Mouse (Mus musculus): ENCODE data around the gene Srm. TPM values are rescaled to one million over a fixed set of nuclear protein-coding genes. Genes with fewer than 3 reads are reported as not detected.
A peak's percentile ranks its signal among the peaks of the same experiment; 100 is the strongest.

Srm gene
- polyA plus RNA-seq, 1 experiment from 2014 or later = 71.2 TPM

DNA sequence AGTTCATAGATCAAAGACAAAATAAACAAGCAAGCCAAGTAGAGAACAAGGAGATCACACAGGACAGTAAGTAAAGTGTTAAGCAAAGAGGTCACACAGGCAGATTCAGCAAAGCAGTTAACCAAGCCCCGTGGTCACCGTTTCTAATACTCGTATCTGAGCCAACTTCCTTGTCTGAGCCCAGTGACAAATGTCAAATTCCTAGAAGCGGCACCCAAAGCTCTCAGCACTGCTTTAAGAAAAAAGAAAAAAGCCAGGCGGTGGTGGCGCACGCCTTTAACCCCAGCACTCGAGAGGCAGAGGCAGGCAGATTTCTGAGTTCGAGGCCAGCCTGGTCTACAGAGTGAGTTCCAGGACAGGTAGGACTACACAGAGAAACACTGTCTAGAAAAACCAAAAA lies 4.7 kb upstream of the Srm start:
- WGBS (ENCODE audit: insufficient replicate concordance) = 25% methylated on average over 9 of the region's 9 CpGs
- no peak for ATAC-seq
- DNase-seq = no peak
- Histone ChIP-seq H3K4me3 (ENCODE audit: low read depth, low read length) (no peak overlapping the region), H3K27ac (ENCODE audit: low read depth) (no peak overlapping the region), H3K4me1 (ENCODE audit: insufficient read depth) (peaks cover 10% of the 10 kb centered on the region; the same call in 1 of the 2 replicates), H3K9me3 (ENCODE audit: low read length) (no peaks in the 10 kb centered on the region), H3K9ac (replicated peaks) (no peak overlapping the region), H3K36me3 (replicated peaks; ENCODE audit: insufficient read depth, low read length) (peaks cover 4% of the 10 kb centered on the region; the same call in 1 of the 2 replicates), H3K4me2 (ENCODE audit: low read depth, low read length) (no peak overlapping the region), H3K27me3 (ENCODE audit: insufficient read depth, low read length) (no peaks in the 10 kb centered on the region)
- TF ChIP-seq CTCF (IDR thresholded peaks at IDR 0.05; ENCODE audit: low read depth) (no peak), EP300 (IDR thresholded peaks at IDR 0.05; ENCODE audit: low read depth) (no peak)

DNA sequence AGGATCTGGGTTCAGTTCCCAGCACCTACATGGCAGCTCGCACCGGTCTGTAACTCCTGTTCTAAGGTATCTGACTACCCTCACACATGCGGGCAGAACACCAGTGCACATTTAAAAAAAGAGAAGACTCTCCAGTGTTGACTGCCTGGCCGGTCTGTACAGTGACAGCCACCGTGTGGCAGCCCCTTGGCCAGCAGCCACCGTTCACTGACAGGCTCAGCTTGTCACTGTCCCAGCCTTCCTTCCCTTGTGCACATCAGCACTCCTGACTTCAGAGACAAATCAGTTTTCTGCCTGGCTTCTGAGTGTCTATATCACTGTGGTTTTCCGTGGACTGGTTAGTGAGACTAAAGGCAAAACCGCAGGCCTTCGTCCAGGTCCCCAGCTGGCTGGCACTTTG lies 2.5 kb upstream of the Srm start:
- Histone ChIP-seq H3K9ac (replicated peaks) (no peak overlapping the region), H3K4me1 (ENCODE audit: insufficient read depth) (peaks cover 14% of the 10 kb centered on the region), H3K27ac (ENCODE audit: low read depth) (no peak overlapping the region), H3K9me3 (ENCODE audit: low read length) (no peaks in the 10 kb centered on the region), H3K36me3 (replicated peaks; ENCODE audit: insufficient read depth, low read length) (peaks cover under 1% of the 10 kb centered on the region; the same call in 1 of the 2 replicates), H3K27me3 (ENCODE audit: insufficient read depth, low read length) (no peaks in the 10 kb centered on the region), H3K4me2 (ENCODE audit: low read depth, low read length) (no peak overlapping the region), H3K4me3 (ENCODE audit: low read depth, low read length) (no peak overlapping the region)
- 61% methylated on average over 9 of the region's 9 CpGs for WGBS (ENCODE audit: insufficient replicate concordance)
- ATAC-seq (no peak), DNase-seq (no peak)
- TF ChIP-seq CTCF (IDR thresholded peaks at IDR 0.05; ENCODE audit: low read depth) (no peak), EP300 (IDR thresholded peaks at IDR 0.05; ENCODE audit: low read depth) (no peak)

DNA sequence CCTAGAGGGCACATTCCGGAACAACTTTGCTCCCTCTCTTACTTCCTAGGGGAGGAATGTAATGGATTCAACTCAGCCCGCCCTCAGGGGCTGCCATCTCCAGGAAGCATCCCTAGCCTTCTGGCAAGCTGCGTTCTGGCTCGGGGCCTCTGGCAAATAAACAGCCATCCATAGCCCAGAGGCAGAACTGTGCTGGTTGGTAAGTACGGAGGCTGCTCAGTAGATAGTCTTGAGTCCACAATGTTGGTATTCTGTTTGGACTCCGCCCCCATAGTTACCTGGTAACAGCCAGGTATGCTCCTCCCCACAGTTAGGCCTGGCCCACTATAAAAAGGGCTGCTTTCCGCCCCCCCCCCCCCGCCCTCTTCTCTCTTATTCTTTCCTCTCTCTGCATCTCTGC lies 1.7 kb upstream of the Srm start:
- no peak overlapping the region for H3K27ac ChIP-seq (ENCODE audit: low read depth)
- H3K36me3 ChIP-seq (replicated peaks; ENCODE audit: insufficient read depth, low read length) = peaks cover 6% of the 10 kb centered on the region; the same call in 1 of the 2 replicates
- H3K9ac ChIP-seq (replicated peaks) = no peak overlapping the region
- no peak for TF ChIP-seq CTCF (IDR thresholded peaks at IDR 0.05; ENCODE audit: low read depth)
- TF ChIP-seq EP300 (IDR thresholded peaks at IDR 0.05; ENCODE audit: low read depth) = no peak
- ATAC-seq (no peak), DNase-seq (no peak)
- WGBS (ENCODE audit: insufficient replicate concordance) = 72% methylated on average over 6 of the region's 8 CpGs
- no peak overlapping the region for H3K4me2 ChIP-seq (ENCODE audit: low read depth, low read length)
- no peak overlapping the region for H3K4me3 ChIP-seq (ENCODE audit: low read depth, low read length)
- H3K27me3 ChIP-seq (ENCODE audit: insufficient read depth, low read length) = no peaks in the 10 kb centered on the region
- peaks cover 14% of the 10 kb centered on the region for H3K4me1 ChIP-seq (ENCODE audit: insufficient read depth)
- H3K9me3 ChIP-seq (ENCODE audit: low read length) = no peaks in the 10 kb centered on the region

DNA sequence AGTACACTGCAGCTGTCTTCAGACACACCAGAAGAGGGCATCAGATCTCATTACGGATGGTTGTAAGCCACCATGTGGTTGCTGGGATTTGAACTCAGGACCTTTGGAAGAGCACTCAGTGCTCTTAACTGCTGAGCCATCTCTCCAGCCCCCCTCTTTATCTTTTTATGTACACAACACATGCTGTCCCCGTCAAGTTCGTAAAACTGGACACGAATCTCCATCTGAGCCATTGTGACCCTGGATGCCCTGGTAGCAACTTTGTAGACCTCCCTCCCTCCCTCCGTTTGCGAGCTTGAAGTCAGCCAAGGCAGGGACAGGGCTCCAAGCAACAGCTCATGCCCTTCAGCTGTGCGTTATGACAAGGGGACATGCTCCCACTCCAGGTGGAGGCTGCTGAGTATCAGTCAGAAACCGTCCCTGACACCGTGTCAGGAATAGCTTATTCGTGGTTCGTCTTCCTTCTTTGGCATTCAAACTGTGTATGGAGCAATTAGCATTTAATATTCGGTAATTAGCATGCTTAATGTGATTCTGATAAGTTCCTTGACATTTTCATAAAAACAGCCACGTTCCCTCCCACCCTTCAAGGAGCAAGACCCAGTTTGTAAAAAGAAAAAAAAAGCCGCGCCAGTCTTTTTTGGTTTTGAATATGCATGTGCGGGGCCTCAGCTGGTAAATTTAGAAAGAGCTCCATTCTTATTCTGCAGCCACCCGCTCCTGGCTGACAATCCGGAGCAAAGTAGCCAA lies 707 bp upstream of the Srm start:
- peak overlapping the region; percentile 81 for H3K9ac ChIP-seq (replicated peaks)
- WGBS (ENCODE audit: insufficient replicate concordance) = 5% methylated on average over 18 of the region's 18 CpGs
- H3K4me2 ChIP-seq (ENCODE audit: low read depth, low read length) = peak overlapping the region; percentile 98
- H3K4me3 ChIP-seq (ENCODE audit: low read depth, low read length) = peak overlapping the region; percentile 92
- TF ChIP-seq EP300 (IDR thresholded peaks at IDR 0.05; ENCODE audit: low read depth) = no peak
- TF ChIP-seq CTCF (IDR thresholded peaks at IDR 0.05; ENCODE audit: low read depth) = no peak
- H3K36me3 ChIP-seq (replicated peaks; ENCODE audit: insufficient read depth, low read length) = peaks cover 12% of the 10 kb centered on the region
- DNase-seq (no peak), ATAC-seq (no peak)
- no peaks in the 10 kb centered on the region for H3K9me3 ChIP-seq (ENCODE audit: low read length)
- peaks cover 14% of the 10 kb centered on the region for H3K4me1 ChIP-seq (ENCODE audit: insufficient read depth)
- no peak overlapping the region for H3K27ac ChIP-seq (ENCODE audit: low read depth)
- no peaks in the 10 kb centered on the region for H3K27me3 ChIP-seq (ENCODE audit: insufficient read depth, low read length)

DNA sequence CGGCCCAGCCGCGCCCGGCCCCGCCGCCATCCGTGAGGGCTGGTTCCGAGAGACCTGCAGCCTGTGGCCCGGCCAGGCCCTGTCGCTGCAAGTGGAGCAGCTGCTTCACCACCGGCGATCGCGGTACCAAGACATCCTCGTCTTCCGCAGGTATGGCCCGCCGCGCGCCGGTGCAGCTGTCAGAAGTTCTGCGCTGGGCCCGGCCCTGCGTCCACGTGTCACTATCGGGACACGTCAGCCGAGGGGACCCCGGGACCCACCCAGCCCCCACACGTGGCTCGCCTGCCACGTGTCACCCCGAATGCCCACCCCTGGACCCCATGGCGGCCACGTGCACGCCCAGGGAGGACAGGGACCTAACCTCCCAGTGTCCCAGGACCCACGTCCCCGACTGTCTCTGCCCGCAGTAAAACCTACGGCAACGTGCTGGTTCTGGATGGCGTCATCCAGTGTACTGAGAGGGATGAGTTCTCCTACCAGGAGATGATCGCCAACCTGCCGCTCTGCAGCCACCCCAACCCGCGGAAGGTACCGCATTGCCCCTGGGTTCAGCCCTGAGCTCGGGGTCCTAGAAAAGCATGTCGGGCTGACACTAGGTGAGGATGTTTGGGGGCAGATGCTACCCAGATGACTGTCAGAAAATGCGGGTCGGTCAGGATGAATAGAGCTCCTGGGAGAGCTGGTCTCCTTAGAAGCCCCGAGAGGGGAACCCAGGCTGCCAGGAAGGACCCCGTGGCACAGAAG lies 506 bp downstream of the Srm start:
- peak overlapping the region; percentile 92 for H3K4me3 ChIP-seq (ENCODE audit: low read depth, low read length)
- H3K9me3 ChIP-seq (ENCODE audit: low read length) = no peaks in the 10 kb centered on the region
- H3K27me3 ChIP-seq (ENCODE audit: insufficient read depth, low read length) = no peaks in the 10 kb centered on the region
- ATAC-seq (peak; percentile 48), DNase-seq (no peak)
- WGBS (ENCODE audit: insufficient replicate concordance) = 4% methylated on average over 37 of the region's 53 CpGs
- H3K36me3 ChIP-seq (replicated peaks; ENCODE audit: insufficient read depth, low read length) = peaks cover 23% of the 10 kb centered on the region
- H3K9ac ChIP-seq (replicated peaks) = peak overlapping the region; percentile 81
- H3K27ac ChIP-seq (ENCODE audit: low read depth) = peak overlapping the region; percentile 75
- no peak for TF ChIP-seq EP300 (IDR thresholded peaks at IDR 0.05; ENCODE audit: low read depth)
- TF ChIP-seq CTCF (IDR thresholded peaks at IDR 0.05; ENCODE audit: low read depth) = no peak
- peaks cover 14% of the 10 kb centered on the region for H3K4me1 ChIP-seq (ENCODE audit: insufficient read depth)
- H3K4me2 ChIP-seq (ENCODE audit: low read depth, low read length) = peak overlapping the region; percentile 98

DNA sequence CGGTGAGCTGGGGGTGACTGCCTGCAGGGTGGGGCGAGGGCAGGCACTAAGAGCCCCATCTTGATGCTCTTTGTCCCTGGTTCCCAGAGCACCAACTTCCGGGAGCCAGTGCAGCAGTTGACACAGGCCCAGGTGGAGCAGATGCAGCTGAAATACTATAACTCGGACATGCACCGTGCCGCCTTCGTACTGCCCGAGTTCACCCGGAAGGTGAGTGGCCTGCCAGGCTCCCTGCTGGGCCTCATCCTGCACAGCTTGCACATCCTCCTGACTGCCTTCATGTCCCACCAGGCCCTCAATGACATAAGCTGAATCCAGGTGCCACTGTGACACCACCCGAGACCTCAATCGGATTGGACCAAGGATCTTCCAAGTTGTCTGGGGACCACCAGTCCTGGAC lies 2.7 kb downstream of the Srm start:
- H3K9me3 ChIP-seq (ENCODE audit: low read length) = no peaks in the 10 kb centered on the region
- H3K36me3 ChIP-seq (replicated peaks; ENCODE audit: insufficient read depth, low read length) = peaks cover 29% of the 10 kb centered on the region
- no peaks in the 10 kb centered on the region for H3K27me3 ChIP-seq (ENCODE audit: insufficient read depth, low read length)
- ATAC-seq = no peak
- DNase-seq = no peak
- H3K27ac ChIP-seq (ENCODE audit: low read depth) = no peak overlapping the region
- H3K9ac ChIP-seq (replicated peaks) = no peak overlapping the region
- peaks cover 14% of the 10 kb centered on the region for H3K4me1 ChIP-seq (ENCODE audit: insufficient read depth)
- 93% methylated on average over 11 of the region's 11 CpGs for WGBS (ENCODE audit: insufficient replicate concordance)
- TF ChIP-seq EP300 (IDR thresholded peaks at IDR 0.05; ENCODE audit: low read depth) = no peak
- H3K4me3 ChIP-seq (ENCODE audit: low read depth, low read length) = no peak overlapping the region
- H3K4me2 ChIP-seq (ENCODE audit: low read depth, low read length) = no peak overlapping the region
